ENCODE assay signal across 8 mouse cellular contexts in genomic region chr5:35582445-35583220, GRCm38 (mm10). TPM values are rescaled to one million over a fixed set of nuclear protein-coding genes. Genes with fewer than 3 reads are reported as not detected.
DNase-seq lines count a peak whose midpoint lies in the region; ATAC-seq lines count a peak whose summit lies in the region.

Gene Acox3, plus strand, starts transcription at chr5:35583040.

- H3K36me3 ChIP-seq in hindbrain, embryonic 13.5 days: peaks cover 1% of the 10 kb centered on the region; the same call in 1 of the 2 replicates

- peak within 1 kb of the TSS; percentile 65 for H3K4me3 ChIP-seq in hindbrain, embryonic 13.5 days

- peaks cover 22% of the 10 kb centered on the region for H3K27me3 ChIP-seq in hindbrain, embryonic 13.5 days

- WGBS in hindbrain, embryonic 13.5 days: under 1% methylated on average over 35 of the region's 35 CpGs

- H3K4me1 ChIP-seq in hindbrain, embryonic 13.5 days (replicated peaks): peaks cover 24% of the 10 kb centered on the region

- H3K27ac ChIP-seq in hindbrain, embryonic 13.5 days: peak within 1 kb of the TSS; percentile 72

- ATAC-seq in hindbrain, embryonic 13.5 days (ENCODE audit: low FRiP score): peak; percentile 93

- peak within 1 kb of the TSS; percentile 76 for H3K9ac ChIP-seq in hindbrain, embryonic 13.5 days

- no peaks in the 10 kb centered on the region for H3K9me3 ChIP-seq in hindbrain, embryonic 13.5 days

- peak within 1 kb of the TSS; percentile 71 for H3K4me2 ChIP-seq in hindbrain, embryonic 13.5 days

- peak; percentile 99 for DNase-seq in NIH3T3 (ENCODE audit: low read depth)
- DNase-seq in cerebellum, postnatal 10 days: peak; percentile 97 to 98
- peak; percentile 92 to 93 for DNase-seq in frontal cortex, postnatal 14 days (ENCODE audit: low spot score in 2 of 2)
- DNase-seq in layer of hippocampus, postnatal 25 days (ENCODE audit: extremely low spot score in 1 of 2, low spot score in 1 of 2): peak; percentile 91 to 94
- peak; percentile 97 for DNase-seq in lung, postnatal 25 days (ENCODE audit: low spot score)
- peak; percentile 96 for DNase-seq in retina, embryonic 14.5 days (ENCODE audit: low spot score)
- DNase-seq in thymus, postnatal 4 days: peak; percentile 95

RNA-seq across cellular contexts. Expression of gene Acox3, which starts in this region (rescaled TPM):
- polyA plus RNA-seq in hindbrain, embryonic 13.5 days (2015; fragmentation: Nextera tagmentation; extraction: Ambion mirVana): 16.0 and 16.3 TPM in 2 replicates
- 10 to 100 TPM; 25.2 to 32.2 TPM for total RNA-seq in layer of hippocampus, postnatal 25 days (2021)

Comparison
In these comparisons a context has a peak if more than half of its experiments do, and no peak if none do; other contexts are left out.
1. Peak in every context shown above with its lines: DNase-seq, ATAC-seq, H3K4me3 ChIP-seq and H3K27ac ChIP-seq.